Mouse (Mus musculus) cerebellum, adult 2 months (tissue): ENCODE data around the gene Ndufa11. TPM values are rescaled to one million over a fixed set of nuclear protein-coding genes. Genes with fewer than 3 reads are reported as not detected.

Experiments used
- DNase-seq, 2 experiments: peaks; one replicate each; pipeline ENCODE4 v3.0.0; 2021
- H3K27ac ChIP-seq: fragments of 200-500 bp; 2 replicates; pipeline ENCODE4 v1.5.1; 2012; ENCODE audit warnings: low read length, control low read depth, inconsistent platforms; ENCODE audit not compliant: insufficient read depth
- H3K27me3 ChIP-seq: fragments of 200-500 bp; 2 replicates; pipeline ENCODE4 v1.6.1; 2012; ENCODE audit warnings: inconsistent platforms, mild to moderate bottlenecking, low read length, moderate library complexity; ENCODE audit not compliant: control insufficient read depth, insufficient read depth
- H3K4me1 ChIP-seq: fragments of 200-500 bp; 2 replicates; pipeline ENCODE4 v1.6.1; 2011; ENCODE audit warnings: low read length; ENCODE audit not compliant: control insufficient read depth, insufficient read depth
- H3K4me3 ChIP-seq: fragments of 200-500 bp; replicated peaks from 2 replicates; pipeline ENCODE3; 2011; ENCODE audit warnings: mild to moderate bottlenecking, low read depth, low read length, control low read depth; ENCODE audit not compliant: insufficient read depth
- CTCF ChIP-seq: fragments of 200-500 bp; IDR thresholded peaks from 2 replicates; pipeline ENCODE4 v1.5.1; 2011; ENCODE audit warnings: low read depth, mild to moderate bottlenecking, control low read depth, low read length, moderate library complexity, borderline replicate concordance; ENCODE audit not compliant: insufficient read depth
- POLR2A ChIP-seq: fragments of 200-500 bp; IDR thresholded peaks from 2 replicates; pipeline ENCODE4 v1.6.1; 2011; ENCODE audit warnings: low read length, control low read depth, borderline replicate concordance; ENCODE audit not compliant: insufficient read depth
- WGBS: fragments of 180-500 bp; shearing (Covaris S2); methylation state at CpG from one replicate; pipeline ENCODE4 v1.1.7; 2018; 5-methylcytosine and 5-hydroxymethylcytosine counted together
- polyA plus RNA-seq: library from polyadenylated mRNA; depleted of rRNA; stranded (reverse); fragments of >200 nt; gene quantifications from 2 replicates; pipeline ENCODE4 v1.2.3, GENCODE M21; 2012

Ndufa11 gene
- polyA plus RNA-seq, 1 experiment, result 557 TPM

DNA sequence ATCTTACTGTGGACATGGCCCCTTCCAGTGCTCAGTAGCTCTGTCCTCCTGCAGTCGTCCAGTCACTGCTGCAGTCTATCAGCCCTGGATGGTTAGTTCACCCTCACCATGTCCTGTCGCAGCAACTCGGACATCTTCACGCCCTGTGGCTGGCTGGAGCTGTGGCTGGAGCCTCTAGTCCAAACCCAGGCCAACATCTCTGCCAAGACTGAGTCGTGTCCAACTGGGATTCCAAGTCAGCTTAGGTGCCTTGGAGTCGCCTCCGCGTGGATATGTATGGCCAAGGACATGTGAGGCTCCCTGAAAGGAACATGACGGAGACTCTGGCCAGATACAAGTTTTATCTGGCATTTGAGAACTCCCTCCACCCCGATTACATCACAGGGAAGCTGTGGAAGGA lies 20.7 kb downstream of the Ndufa11 start:
- Histone ChIP-seq H3K27ac (no peak overlapping the region), H3K4me1 (no peaks in the 10 kb centered on the region), H3K4me3 (no peak overlapping the region), H3K27me3 (no peaks in the 10 kb centered on the region)
- WGBS, result 62% methylated on average over 10 of the region's 10 CpGs
- no peak for DNase-seq
- TF ChIP-seq CTCF (no peak), POLR2A (no peak)

DNA sequence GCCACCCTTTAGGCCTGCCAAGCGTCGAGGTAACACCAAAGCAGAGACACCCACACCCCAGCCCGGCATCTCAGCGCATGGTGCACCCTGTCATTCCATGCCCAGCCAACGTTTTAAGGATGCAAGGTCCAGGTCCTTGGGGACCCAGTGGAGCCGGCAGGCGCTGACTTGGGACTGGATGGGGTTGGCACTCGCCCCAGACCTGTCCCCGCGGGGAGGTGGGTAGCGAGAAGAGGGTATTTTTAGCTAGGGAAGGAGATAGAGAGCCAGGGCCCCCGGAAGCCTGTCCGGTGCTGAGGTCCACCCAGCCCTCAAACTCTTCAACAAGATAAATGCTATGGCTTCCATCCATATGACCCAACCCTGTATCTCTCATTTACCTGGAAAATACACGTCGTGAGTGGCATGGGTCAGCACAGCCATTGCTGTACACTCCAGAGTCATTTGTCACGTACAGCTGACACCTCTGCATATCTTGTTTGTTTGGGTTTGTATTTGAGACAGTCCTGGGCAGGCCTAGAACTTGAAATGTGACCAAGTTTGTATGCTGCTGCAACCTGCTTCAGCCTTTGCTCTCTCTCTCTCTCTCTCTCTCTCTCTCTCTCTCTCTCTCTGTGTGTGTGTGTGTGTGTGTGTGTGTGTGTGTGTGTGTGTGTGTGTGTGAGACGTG lies 22.7 kb downstream of the Ndufa11 start:
- WGBS, result 48% methylated on average over 17 of the region's 17 CpGs
- H3K27ac ChIP-seq, result no peak overlapping the region
- TF ChIP-seq POLR2A (no peak), CTCF (no peak)

DNA sequence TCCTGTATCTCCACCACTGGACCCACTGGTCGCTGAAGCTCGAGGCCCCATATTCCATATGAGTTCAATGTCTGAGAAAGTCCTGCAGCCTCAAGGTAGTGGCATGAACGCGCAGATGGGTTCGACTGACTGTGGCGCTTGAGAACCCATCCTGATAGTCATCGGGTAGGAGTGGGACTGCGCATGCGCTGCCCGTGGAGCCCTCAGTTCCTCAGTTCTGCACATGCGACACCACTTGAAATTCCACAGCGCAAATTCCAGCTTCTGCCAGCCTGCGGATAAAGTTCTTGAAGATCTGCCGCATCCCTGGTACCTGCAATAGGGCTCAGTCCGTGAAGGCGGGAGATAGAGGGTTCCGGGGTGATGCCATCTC lies 23.2 kb downstream of the Ndufa11 start:
- 80% methylated on average over 17 of the region's 17 CpGs for WGBS
- no peak overlapping the region for H3K4me3 ChIP-seq

More for the DNA sequence above, 22.7 kb downstream of the Ndufa11 start:
- H3K4me3 ChIP-seq, result no peak overlapping the region
- no peaks in the 10 kb centered on the region for H3K4me1 ChIP-seq
- DNase-seq, result no peak
- H3K27me3 ChIP-seq, result no peaks in the 10 kb centered on the region; the same call in 1 of the 2 replicates

DNA sequence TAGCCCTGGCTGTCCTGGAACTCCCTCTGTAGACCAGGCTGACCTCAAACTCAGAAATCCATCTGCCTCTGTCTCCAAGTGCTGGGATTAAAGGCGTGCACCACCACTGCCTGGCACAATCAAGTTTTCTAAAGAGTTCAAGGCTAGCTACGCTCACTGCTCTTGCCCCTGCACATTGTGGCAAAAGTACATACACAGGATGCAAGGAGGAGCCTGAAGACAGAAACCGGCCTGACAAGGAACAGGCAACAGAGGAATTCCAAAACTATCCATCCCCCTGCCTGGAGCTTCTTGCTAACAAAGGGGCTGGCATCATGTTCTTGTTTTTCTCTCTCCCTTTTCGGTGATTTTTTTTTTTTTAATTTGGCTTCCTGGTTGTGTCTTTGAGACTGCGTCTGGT lies 26.6 kb downstream of the Ndufa11 start:
- no peaks in the 10 kb centered on the region for H3K4me1 ChIP-seq
- H3K27me3 ChIP-seq, result no peaks in the 10 kb centered on the region; the same call in 1 of the 2 replicates
- DNase-seq, result no peak
- TF ChIP-seq CTCF, result no peak
- no peak for TF ChIP-seq POLR2A
- no peak overlapping the region for H3K27ac ChIP-seq
- no peak overlapping the region for H3K4me3 ChIP-seq
- WGBS, result 60% methylated on average over 5 of the region's 5 CpGs

More for the DNA sequence above, 23.2 kb downstream of the Ndufa11 start:
- Histone ChIP-seq H3K27ac (no peak overlapping the region), H3K4me1 (no peaks in the 10 kb centered on the region), H3K27me3 (no peaks in the 10 kb centered on the region; the same call in 1 of the 2 replicates)
- TF ChIP-seq POLR2A, result no peak
- no peak for TF ChIP-seq CTCF
- DNase-seq, result no peak

DNA sequence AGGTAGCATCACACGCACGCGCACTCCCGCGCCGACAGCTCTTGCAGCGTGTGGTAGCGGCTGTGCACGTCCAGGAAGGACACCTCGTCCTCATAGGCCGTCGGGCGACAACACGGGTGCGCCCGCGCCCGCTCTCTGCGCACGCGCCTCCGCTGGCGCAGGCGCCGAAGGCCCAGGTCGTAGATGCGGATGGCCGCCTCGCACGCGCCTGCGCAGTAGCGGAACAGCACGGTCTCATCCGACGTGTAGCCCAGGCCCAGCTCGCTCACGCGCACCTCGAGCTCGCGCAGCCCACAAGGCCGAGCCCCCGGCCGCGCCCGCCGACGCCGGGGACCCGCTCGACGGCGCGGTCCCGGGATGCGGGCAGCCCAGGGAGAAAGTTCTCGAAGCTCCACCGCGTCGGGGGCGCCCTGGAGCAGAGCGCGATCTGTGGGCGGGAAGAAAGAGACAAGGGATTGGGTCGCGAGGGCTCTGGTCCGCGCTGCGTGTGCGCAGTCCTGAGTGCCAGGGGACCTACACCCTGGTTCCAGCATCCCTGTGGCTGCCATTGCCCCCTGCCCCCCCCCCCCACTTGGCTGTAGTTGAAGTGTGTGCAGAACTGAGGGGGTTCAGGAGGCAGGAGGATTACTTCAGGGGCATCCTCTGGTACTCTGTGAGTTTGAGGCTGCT lies 34.0 kb downstream of the Ndufa11 start:
- no peak for DNase-seq
- Histone ChIP-seq H3K4me3 (no peak overlapping the region), H3K4me1 (no peaks in the 10 kb centered on the region), H3K27me3 (no peaks in the 10 kb centered on the region; the same call in 1 of the 2 replicates), H3K27ac (no peak overlapping the region)
- WGBS, result 29% methylated on average over 71 of the region's 71 CpGs
- no peak for TF ChIP-seq CTCF
- no peak for TF ChIP-seq POLR2A

DNA sequence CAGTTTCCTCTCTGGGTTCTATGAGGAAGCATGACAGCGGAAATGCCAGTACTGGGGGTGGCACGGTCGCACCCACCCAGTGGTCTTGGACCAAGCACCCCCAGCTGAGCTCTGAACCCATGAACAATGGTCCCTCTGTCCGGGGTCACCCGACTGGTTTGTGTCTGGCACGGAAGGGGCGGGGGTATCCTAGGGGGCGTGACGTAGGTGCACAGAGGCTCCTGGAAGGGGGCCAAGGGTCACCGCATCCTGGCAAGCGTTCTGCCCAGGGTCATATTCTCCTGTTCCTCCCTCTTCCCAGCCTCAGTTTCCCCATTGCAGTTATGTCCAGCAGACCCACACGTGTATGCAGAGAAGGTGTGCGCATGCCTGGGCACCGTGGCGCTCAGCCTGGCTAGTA lies 35.9 kb downstream of the Ndufa11 start:
- no peak for DNase-seq
- no peak for TF ChIP-seq CTCF
- no peak for TF ChIP-seq POLR2A
- Histone ChIP-seq H3K27me3 (peaks cover 2% of the 10 kb centered on the region; the same call in 1 of the 2 replicates), H3K27ac (no peak overlapping the region), H3K4me1 (0 out of 2 replicates have a peak, but pooled peaks cover 2% of the 10 kb centered on the region), H3K4me3 (no peak overlapping the region)
- 10% methylated on average over 15 of the region's 15 CpGs for WGBS

DNA sequence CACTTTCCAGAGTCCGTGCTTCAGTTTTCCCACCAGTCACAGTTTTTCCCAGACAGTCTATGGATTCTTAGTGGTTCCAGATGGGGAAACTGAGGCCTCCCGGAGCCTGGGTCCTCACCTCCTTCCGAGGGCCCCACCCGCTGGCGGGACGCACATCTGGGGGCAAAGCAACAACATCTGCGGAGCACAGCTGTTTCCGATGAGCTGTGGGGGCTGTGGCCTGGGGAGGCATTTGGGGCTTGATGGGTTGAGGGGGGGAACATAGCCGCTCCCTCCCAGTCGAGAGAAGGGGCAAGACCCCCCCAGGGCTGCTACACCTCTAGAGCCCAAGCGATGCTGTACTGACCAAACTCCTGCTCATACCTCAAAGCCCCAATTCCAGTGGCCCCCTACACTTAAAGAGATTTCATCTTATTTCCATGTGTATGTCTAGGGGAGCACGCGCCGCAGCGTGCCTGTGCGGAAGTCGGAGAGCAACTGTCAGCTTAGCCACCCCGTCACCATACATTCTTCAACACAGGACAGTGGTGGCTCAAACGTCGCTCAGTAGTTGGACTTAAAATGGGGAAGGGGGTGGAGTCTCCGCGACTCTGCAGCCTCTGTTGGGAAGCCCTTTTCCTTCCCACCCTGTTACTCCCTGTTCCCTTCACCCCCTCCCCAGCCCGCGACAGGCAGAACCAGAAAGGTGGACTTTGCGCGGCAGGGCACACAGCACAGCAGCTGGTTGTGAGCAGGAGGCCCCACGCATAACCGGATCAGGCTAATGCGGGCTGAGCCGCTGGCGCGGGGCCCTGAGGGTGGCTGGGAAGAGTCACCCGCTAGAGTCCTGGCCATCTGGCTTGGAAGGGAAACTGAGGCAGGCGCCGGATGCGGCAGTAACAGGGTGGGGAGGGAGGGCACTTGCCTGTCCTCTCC lies 37.0 kb downstream of the Ndufa11 start:
- TF ChIP-seq CTCF (no peak), POLR2A (no peak)
- WGBS, result 11% methylated on average over 36 of the region's 36 CpGs
- Histone ChIP-seq H3K27ac (no peak overlapping the region), H3K4me3 (no peak overlapping the region), H3K4me1 (0 out of 2 replicates have a peak, but pooled peaks cover 2% of the 10 kb centered on the region), H3K27me3 (peaks cover 2% of the 10 kb centered on the region; the same call in 1 of the 2 replicates)
- DNase-seq, result no peak
